Mouse (Mus musculus) hindbrain, embryonic 11.5 days (tissue): ENCODE results near the gene Ankdd1a. TPM values are rescaled to one million over a fixed set of nuclear protein-coding genes. Genes with fewer than 3 reads are reported as not detected.
A peak's percentile ranks its signal among the peaks of the same experiment; 100 is the strongest.

Experiments
- ATAC-seq: fragments of 200-750 bp; cut with Nextera tagmentation; 2 replicates; pipeline ENCODE4 v1.8.0; 2017; ENCODE audit warnings: mild to moderate bottlenecking, moderate TSS enrichment, moderate library complexity; ENCODE audit not compliant: low FRiP score
- DNase-seq: peaks from one replicate; pipeline ENCODE4 v3.0.0-alpha.2; 2015; ENCODE audit warnings: low spot score
- H3K27ac ChIP-seq: fragments of 300-500 bp; sonication (generic); 2 replicates; pipeline ENCODE4 v1.5.1; 2014; ENCODE audit warnings: mild to moderate bottlenecking, low read depth, low read length
- H3K27me3 ChIP-seq: fragments of 300-500 bp; sonication (generic); 2 replicates; pipeline ENCODE4 v1.6.1; 2014; ENCODE audit warnings: mild to moderate bottlenecking, low read length, moderate library complexity, mixed read lengths; ENCODE audit not compliant: control insufficient read depth, insufficient read depth
- H3K36me3 ChIP-seq: fragments of 300-500 bp; sonication (generic); 2 replicates; pipeline ENCODE4 v1.6.1; 2014; ENCODE audit warnings: mild to moderate bottlenecking, low read length, moderate library complexity, mixed read lengths; ENCODE audit not compliant: control insufficient read depth, insufficient read depth
- H3K4me1 ChIP-seq: fragments of 300-500 bp; sonication (generic); replicated peaks from 2 replicates; pipeline ENCODE4 v1.6.1; 2014; ENCODE audit warnings: low read length, mixed read lengths; ENCODE audit not compliant: control insufficient read depth, insufficient read depth
- H3K4me2 ChIP-seq: fragments of 300-500 bp; sonication (generic); replicated peaks from 2 replicates; pipeline ENCODE4 v1.6.1; 2014; ENCODE audit warnings: mild to moderate bottlenecking, low read depth, low read length
- H3K4me3 ChIP-seq: fragments of 300-500 bp; sonication (generic); 2 replicates; pipeline ENCODE4 v1.5.1; 2014; ENCODE audit warnings: low read depth, low read length
- H3K9ac ChIP-seq: fragments of 300-500 bp; sonication (generic); 2 replicates; pipeline ENCODE4 v1.6.1; 2014; ENCODE audit warnings: low read depth, low read length
- H3K9me3 ChIP-seq: fragments of 300-500 bp; sonication (generic); 2 replicates; pipeline ENCODE4 v1.6.1; 2016; ENCODE audit warnings: low read length; ENCODE audit not compliant: control insufficient read depth
- WGBS: fragments of 180-500 bp; shearing (Covaris S2); extraction: QIAGEN DNeasy Blood & Tissue Kit; methylation state at CpG from one replicate; pipeline ENCODE4 v1.1.7; 2014; 5-methylcytosine and 5-hydroxymethylcytosine counted together
- polyA plus RNA-seq: library from polyadenylated mRNA; unstranded; fragments of >200 nt; fragmentation: Nextera tagmentation; extraction: Ambion mirVana; gene quantifications from 2 replicates; pipeline ENCODE4 v1.2.1, GENCODE M21; 2014

Ankdd1a gene
- polyA plus RNA-seq, 1 experiment from 2014 or later = 0.71 TPM

DNA sequence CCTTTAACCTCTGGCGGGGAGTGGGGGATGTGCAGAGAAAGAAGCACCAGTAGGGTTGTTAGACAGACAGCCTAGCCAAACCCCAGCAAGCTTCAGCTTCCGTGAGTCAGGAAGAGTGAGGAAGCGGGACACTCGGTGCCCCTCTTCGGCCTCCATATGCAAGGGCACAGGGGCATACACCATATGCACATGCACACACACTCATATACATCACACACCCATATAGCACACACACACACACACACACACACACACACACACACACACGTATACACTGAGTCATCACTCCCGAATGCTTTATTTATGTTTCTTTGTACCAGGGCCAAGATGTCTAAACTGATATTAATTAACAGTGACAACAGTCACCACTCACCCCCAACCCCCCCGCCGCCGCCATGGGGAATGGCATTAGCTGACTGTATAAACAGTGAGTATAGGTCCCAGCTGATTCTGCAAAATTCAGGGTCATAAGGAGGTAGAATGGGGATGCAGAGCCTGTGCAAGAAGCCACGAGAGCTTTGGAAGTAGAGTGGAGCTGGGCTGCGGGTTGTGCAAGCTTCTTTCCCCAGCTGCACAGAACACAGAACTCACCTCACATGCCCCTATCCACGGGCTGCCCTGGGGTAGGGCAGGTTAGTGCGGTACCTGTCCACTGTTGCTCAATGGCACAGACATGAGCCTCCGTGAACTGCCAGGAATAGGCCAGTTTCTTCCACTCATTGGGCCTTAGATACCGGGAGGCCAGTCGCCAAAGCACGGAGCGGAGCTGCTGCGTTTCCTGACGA lies 17.1 kb downstream of the Ankdd1a start:
- ATAC-seq = no peak
- no peak overlapping the region for H3K4me2 ChIP-seq
- no peak overlapping the region for H3K9ac ChIP-seq
- no peaks in the 10 kb centered on the region for H3K9me3 ChIP-seq
- no peaks in the 10 kb centered on the region for H3K36me3 ChIP-seq
- DNase-seq = no peak
- no peak overlapping the region for H3K4me3 ChIP-seq
- 86% methylated on average over 21 of the region's 21 CpGs for WGBS
- no peaks in the 10 kb centered on the region for H3K4me1 ChIP-seq
- H3K27ac ChIP-seq = no peak overlapping the region
- no peaks in the 10 kb centered on the region for H3K27me3 ChIP-seq

- no peaks in the 10 kb centered on the region for H3K4me1 ChIP-seq
- 66% methylated on average over 8 of the region's 8 CpGs for WGBS
- no peak overlapping the region for H3K4me2 ChIP-seq
- H3K27ac ChIP-seq = no peak overlapping the region
- H3K27me3 ChIP-seq = no peaks in the 10 kb centered on the region
- ATAC-seq = no peak
- no peaks in the 10 kb centered on the region for H3K9me3 ChIP-seq
- H3K4me3 ChIP-seq = no peak overlapping the region
- H3K9ac ChIP-seq = no peak overlapping the region
- H3K36me3 ChIP-seq = no peaks in the 10 kb centered on the region
- peak; percentile 41 for DNase-seq
Measured at GRCm38 (mm10) chr9:65502146-65502545, 17.8 kb downstream of the Ankdd1a start.

GRCm38 (mm10) chr9:65492851-65493250 lies 27.1 kb downstream of the Ankdd1a start:
- DNase-seq (no peak), ATAC-seq (no peak)
- Histone ChIP-seq H3K4me3 (no peak overlapping the region), H3K4me2 (no peak overlapping the region), H3K9me3 (no peaks in the 10 kb centered on the region), H3K27me3 (no peaks in the 10 kb centered on the region), H3K9ac (no peak overlapping the region), H3K36me3 (no peaks in the 10 kb centered on the region), H3K27ac (no peak overlapping the region), H3K4me1 (no peaks in the 10 kb centered on the region)
- 95% methylated on average over 4 of the region's 4 CpGs for WGBS

GRCm38 (mm10) chr9:65492351-65492750 lies 27.6 kb downstream of the Ankdd1a start:
- WGBS = 95% methylated on average over 2 of the region's 2 CpGs
- no peaks in the 10 kb centered on the region for H3K27me3 ChIP-seq
- no peak for ATAC-seq

DNA sequence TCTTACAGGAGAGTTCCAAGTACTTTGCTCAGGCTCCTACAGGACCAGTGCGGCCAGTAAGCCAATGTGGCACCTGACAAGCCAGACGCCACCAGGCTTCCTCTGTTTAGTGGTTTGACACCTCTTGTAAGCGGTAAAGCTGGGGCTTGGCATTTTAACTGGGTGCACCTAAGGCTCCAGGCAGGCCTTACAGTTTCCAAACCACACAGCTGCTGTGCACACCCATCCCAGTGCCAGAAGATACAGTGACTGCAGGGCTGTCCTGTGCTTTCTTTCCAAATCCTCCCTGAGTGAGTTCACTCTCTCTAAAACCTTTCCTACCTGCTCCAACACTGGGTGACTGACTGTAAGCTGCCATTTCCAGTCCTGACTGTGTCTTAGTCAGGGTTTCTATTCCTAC lies 28.5 kb downstream of the Ankdd1a start:
- Histone ChIP-seq H3K4me1 (no peaks in the 10 kb centered on the region), H3K27ac (peak overlapping the region; percentile 6; the same call in 1 of the 2 replicates), H3K4me2 (no peak overlapping the region), H3K4me3 (no peak overlapping the region), H3K9me3 (no peaks in the 10 kb centered on the region), H3K27me3 (no peaks in the 10 kb centered on the region), H3K36me3 (no peaks in the 10 kb centered on the region), H3K9ac (no peak overlapping the region)
- 87% methylated on average over 3 of the region's 3 CpGs for WGBS
- no peak for ATAC-seq
- DNase-seq = no peak

More at GRCm38 (mm10) chr9:65492351-65492750, 27.6 kb downstream of the Ankdd1a start:
- DNase-seq = no peak
- Histone ChIP-seq H3K9ac (no peak overlapping the region), H3K4me1 (no peaks in the 10 kb centered on the region), H3K27ac (no peak overlapping the region), H3K36me3 (no peaks in the 10 kb centered on the region), H3K9me3 (no peaks in the 10 kb centered on the region), H3K4me2 (no peak overlapping the region), H3K4me3 (no peak overlapping the region)

DNA sequence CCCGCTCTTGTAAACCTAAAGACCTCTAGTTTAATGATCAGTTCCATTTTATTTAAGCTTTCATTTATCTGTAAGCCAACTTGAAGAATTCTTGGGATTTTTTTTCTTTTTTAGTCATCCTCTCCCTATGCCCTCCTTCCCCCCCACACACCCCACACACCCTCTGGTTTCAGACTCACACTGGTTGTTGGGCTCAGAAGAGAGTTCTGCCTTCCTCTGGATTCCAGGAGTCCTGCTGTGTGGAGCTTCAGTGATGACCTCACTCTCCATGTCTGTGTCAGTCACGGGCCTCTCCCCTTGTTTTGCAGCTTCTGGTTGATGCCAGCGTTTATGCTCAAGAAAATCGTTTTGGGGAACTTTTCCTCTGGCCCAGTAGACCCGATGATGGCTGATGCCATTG lies 39.9 kb downstream of the Ankdd1a start:
- H3K27me3 ChIP-seq = no peaks in the 10 kb centered on the region
- no peak for ATAC-seq
- no peaks in the 10 kb centered on the region for H3K9me3 ChIP-seq
- no peak for DNase-seq
- H3K27ac ChIP-seq = no peak overlapping the region
- no peak overlapping the region for H3K4me2 ChIP-seq
- no peak overlapping the region for H3K4me3 ChIP-seq
- H3K4me1 ChIP-seq = no peaks in the 10 kb centered on the region
- 84% methylated on average over 5 of the region's 5 CpGs for WGBS
- H3K9ac ChIP-seq = no peak overlapping the region
- H3K36me3 ChIP-seq = peaks cover 3% of the 10 kb centered on the region; the same call in 1 of the 2 replicates

DNA sequence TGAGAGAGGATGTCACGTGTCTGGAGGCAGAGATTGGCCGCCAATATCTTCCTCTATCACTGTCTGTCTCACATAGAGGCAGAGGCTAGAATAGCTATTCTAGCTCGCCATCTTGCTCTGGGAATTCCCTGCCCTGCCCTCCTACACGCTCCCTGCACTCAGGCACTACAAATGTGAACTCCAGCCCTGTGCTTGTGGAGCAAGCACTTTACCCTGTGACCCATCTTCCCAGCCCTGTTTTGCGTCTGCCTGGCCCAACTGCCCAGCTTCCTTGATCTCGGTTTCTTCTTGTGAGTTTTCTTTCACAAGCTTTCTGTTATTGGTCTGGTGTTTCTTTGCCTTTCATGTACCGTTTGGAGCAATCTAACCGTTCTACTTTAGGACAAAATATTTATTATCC lies 40.8 kb downstream of the Ankdd1a start:
- WGBS = 83% methylated on average over 8 of the region's 8 CpGs
- DNase-seq (no peak), ATAC-seq (no peak)
- Histone ChIP-seq H3K4me3 (no peak overlapping the region), H3K9me3 (no peaks in the 10 kb centered on the region), H3K36me3 (peaks cover 3% of the 10 kb centered on the region; the same call in 1 of the 2 replicates), H3K4me1 (no peaks in the 10 kb centered on the region), H3K4me2 (no peak overlapping the region), H3K9ac (no peak overlapping the region), H3K27ac (no peak overlapping the region), H3K27me3 (no peaks in the 10 kb centered on the region)

- Histone ChIP-seq H3K27ac (no peak overlapping the region), H3K9ac (no peak overlapping the region), H3K9me3 (no peaks in the 10 kb centered on the region), H3K4me2 (no peak overlapping the region), H3K4me1 (no peaks in the 10 kb centered on the region), H3K4me3 (no peak overlapping the region), H3K27me3 (no peaks in the 10 kb centered on the region), H3K36me3 (0 out of 2 replicates have a peak, but pooled peaks cover 3% of the 10 kb centered on the region)
- ATAC-seq (no peak), DNase-seq (no peak)
- WGBS = 89% methylated on average over 4 of the region's 4 CpGs
Measured at GRCm38 (mm10) chr9:65472769-65473168, 47.2 kb downstream of the Ankdd1a start.

DNA sequence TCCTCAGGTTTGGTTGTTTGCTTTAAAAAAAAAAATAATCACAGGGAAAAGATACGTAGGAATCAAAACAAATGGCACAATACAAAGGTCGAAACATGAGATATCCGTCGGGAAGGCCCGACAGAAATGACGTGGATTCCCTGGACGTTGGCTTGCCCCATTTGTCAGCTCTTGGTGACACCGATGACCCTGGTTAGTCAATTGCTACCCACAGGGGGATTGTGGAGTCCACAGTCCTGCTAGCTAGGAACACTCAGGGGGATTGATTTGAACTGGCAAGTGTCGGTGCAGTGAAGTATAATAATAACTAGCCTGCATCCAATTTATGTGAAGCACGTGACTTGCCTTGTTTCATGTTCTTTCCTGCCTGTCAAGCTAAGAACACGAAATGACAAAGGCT lies 52.3 kb downstream of the Ankdd1a start:
- DNase-seq = peak; percentile 26
- Histone ChIP-seq H3K4me2 (no peak overlapping the region), H3K9me3 (no peaks in the 10 kb centered on the region), H3K36me3 (no peaks in the 10 kb centered on the region), H3K4me1 (no peaks in the 10 kb centered on the region), H3K27me3 (no peaks in the 10 kb centered on the region), H3K27ac (0 out of 2 replicates have a peak overlapping the region, but pooled peaks have one; percentile 18), H3K4me3 (no peak overlapping the region), H3K9ac (no peak overlapping the region)
- WGBS = 43% methylated on average over 11 of the region's 11 CpGs
- no peak for ATAC-seq
